Mouse (Mus musculus): ENCODE measurements around the gene Lypd9.
A peak's percentile ranks its signal among the peaks of the same experiment; 100 is the strongest.
"Not testable (repeated sequence)": the region's sequence is repeated elsewhere in the genome, so short reads cannot be mapped to it uniquely, and the experiment has no call there.

Gene Lypd9

GRCm38 (mm10) chr11:58452759-58453158 lies at the start of gene Lypd9:
Gene Lypd9, minus strand, starts transcription at chr11:58452923.
- DNase-seq (ENCODE audit: low spot score in 2 of 2): no peak

- not testable (repeated sequence) for DNase-seq (ENCODE audit: low spot score in 2 of 2)
These were observed 49.7 kb upstream of the Lypd9 start, which contains the start of gene Olfr331 for GRCm38 (mm10) chr11:58502472-58502871. Gene Olfr331, minus strand, starts transcription at chr11:58502572.

- peak in 1 of 2 experiments; percentile 7 for DNase-seq (ENCODE audit: low spot score in 2 of 2)
These were observed 46.6 kb upstream of the Lypd9 start for GRCm38 (mm10) chr11:58499290-58499689.

GRCm38 (mm10) chr11:58498761-58499160 lies 46.0 kb upstream of the Lypd9 start:
- DNase-seq (ENCODE audit: low spot score in 2 of 2): no peak

- DNase-seq (ENCODE audit: low spot score in 2 of 2): no peak
These were observed 39.7 kb upstream of the Lypd9 start, which contains the start of gene Olfr332 for GRCm38 (mm10) chr11:58492455-58492854. Gene Olfr332, minus strand, starts transcription at chr11:58492555.

GRCm38 (mm10) chr11:58462170-58462569 lies 9.4 kb upstream of the Lypd9 start, which contains the start of gene Olfr30:
Gene Olfr30, minus strand, starts transcription at chr11:58462270.
- no peak for DNase-seq (ENCODE audit: low spot score in 2 of 2)

GRCm38 (mm10) chr11:58453592-58453991 lies 869 bp upstream of the Lypd9 start:
- no peak for DNase-seq (ENCODE audit: low spot score in 2 of 2)

- no peak for DNase-seq (ENCODE audit: low spot score in 2 of 2)
These were observed 14.9 kb downstream of the Lypd9 start for GRCm38 (mm10) chr11:58437866-58438265.

- DNase-seq (ENCODE audit: low spot score in 2 of 2): no peak
These were observed 20.5 kb downstream of the Lypd9 start, which contains the start of gene Gm12253 for GRCm38 (mm10) chr11:58432259-58432658. Gene Gm12253, plus strand, starts transcription at chr11:58432559.

- no peak for DNase-seq (ENCODE audit: low spot score in 2 of 2)
These were observed 31.9 kb downstream of the Lypd9 start, which contains the start of gene 1810065E05Rik for GRCm38 (mm10) chr11:58420815-58421214. Gene 1810065E05Rik, plus strand, starts transcription at chr11:58421111.

- DNase-seq (ENCODE audit: low spot score in 2 of 2): peak in 1 of 2 experiments; percentile 6
These were observed 34.4 kb downstream of the Lypd9 start for GRCm38 (mm10) chr11:58418336-58418735.

- DNase-seq (ENCODE audit: low spot score in 2 of 2): no peak
These were observed 44.7 kb downstream of the Lypd9 start for GRCm38 (mm10) chr11:58408066-58408465.

- no peak for DNase-seq (ENCODE audit: low spot score in 2 of 2)
These were observed 52.1 kb downstream of the Lypd9 start for GRCm38 (mm10) chr11:58400655-58401054.

GRCm38 (mm10) chr11:58399985-58400645 lies 52.6 kb downstream of the Lypd9 start:
- no peak for DNase-seq (ENCODE audit: low spot score in 2 of 2)
